Mouse (Mus musculus): ENCODE data around the gene 1110051M20Rik.

1110051M20Rik gene

GRCm38 (mm10) chr2:91457656-91458251 lies 13.2 kb upstream of the 1110051M20Rik start:
- no peak for DNase-seq (ENCODE audit: low spot score)

- peak; percentile 71 for DNase-seq (ENCODE audit: low spot score)
These were observed 12.8 kb upstream of the 1110051M20Rik start, which contains the start of gene Lrp4 for GRCm38 (mm10) chr2:91457259-91457655. Gene Lrp4, plus strand, starts transcription at chr2:91457511.

- no peak for DNase-seq (ENCODE audit: low spot score)
These were observed 12.1 kb upstream of the 1110051M20Rik start for GRCm38 (mm10) chr2:91456491-91457100.

DNA sequence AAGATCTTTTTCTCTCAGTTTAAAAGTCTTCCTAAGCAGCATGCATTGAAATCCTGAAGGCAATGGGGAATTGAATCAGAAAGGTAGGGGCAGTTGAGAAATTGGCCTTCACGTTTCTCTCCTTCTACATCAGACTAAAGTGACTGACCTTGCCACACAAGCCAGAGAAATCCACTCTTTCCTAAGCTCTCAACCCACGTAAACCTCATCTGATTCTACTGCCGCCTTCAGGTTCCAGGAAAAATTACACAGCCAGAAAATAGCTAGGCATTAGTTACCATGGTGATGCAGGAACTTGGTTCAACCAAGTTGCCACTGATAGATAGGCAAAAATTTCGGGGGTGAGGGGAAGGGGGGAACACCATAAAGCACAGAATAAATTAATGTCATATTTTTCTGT lies 11.3 kb upstream of the 1110051M20Rik start:
- peak; percentile 78 for DNase-seq (ENCODE audit: low spot score)

DNA sequence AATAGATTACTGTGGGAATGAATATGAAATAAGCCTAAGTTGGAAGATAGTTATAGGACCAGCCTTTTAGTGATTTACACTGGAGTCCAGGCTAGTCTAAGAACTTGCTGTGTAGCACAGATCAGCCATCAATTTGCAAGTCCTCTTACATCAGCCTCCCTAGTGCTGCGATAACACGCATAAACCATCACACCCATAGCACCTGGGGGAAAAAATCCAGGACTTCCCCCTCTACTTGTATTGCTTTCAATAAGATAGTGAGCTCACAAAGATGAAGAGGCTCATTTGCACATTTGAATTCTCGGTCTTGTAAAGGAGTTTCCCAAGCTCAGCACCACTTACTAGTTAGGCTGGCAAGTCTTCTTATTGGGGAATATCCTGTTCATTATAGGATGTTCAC lies 9.9 kb upstream of the 1110051M20Rik start:
- DNase-seq (ENCODE audit: low spot score): no peak

DNA sequence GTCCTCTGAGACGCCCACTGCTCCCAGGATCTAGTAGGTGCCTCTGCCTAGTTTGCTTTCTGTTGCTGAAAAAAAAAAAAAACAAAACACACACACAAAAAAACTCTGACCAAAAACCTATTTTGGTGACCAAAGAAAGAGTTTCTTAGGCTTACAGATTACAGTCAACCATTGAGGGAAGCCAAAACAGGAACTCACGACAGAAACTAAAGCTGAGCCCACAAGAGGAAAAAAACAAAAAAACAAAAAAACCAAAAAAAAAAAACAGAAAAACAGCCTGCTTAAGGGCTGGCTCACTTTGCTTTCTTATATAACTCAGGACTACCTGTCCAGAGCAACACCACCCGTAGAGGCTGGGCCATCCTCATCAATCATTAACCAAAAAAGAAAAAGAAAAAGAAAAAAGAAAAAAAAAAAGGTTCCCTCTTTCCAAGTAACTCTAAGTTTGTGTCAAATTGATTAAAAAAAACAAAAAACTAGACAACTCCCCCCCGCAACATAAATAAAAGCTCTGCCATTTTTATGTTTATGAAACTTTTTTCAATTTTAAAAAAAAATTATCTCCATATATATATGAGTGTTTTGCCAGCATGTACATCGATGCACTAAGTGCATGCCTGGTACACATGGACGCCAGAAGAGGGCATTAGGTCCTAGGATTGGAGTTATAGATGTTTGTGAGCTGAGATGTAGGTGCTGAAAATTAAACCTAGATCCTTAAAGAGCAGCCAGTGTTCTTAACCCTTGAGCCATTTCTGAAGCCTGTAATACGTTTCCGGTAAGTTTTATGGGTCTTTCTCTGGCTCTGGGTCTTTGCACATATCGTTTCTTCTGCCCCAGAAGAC lies 8.9 kb upstream of the 1110051M20Rik start:
- no peak for DNase-seq (ENCODE audit: low spot score)

DNA sequence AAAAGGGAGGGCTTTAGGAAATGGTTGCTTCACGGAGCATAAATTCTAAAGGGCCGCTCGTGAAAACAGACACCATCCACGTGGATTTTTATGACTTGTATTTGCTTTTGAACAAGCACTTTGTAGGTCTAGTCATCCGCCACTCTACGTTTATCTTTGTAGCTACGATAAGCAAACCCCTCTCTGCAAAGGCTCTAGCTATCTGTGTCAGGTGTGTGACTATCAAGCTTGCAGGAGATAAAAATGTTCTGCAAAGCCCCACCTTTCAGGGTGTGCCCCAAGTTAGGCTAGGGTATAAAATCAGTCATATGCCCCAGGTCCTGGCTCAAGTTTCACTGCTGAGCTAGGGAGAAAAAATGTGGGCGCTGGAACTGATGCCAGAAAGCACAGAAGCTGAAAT lies 8.2 kb upstream of the 1110051M20Rik start:
- DNase-seq (ENCODE audit: low spot score): no peak

GRCm38 (mm10) chr2:91450316-91450715 lies 5.8 kb upstream of the 1110051M20Rik start:
- DNase-seq (ENCODE audit: low spot score): no peak

GRCm38 (mm10) chr2:91449662-91450061 lies 5.2 kb upstream of the 1110051M20Rik start:
- DNase-seq (ENCODE audit: low spot score): no peak

DNA sequence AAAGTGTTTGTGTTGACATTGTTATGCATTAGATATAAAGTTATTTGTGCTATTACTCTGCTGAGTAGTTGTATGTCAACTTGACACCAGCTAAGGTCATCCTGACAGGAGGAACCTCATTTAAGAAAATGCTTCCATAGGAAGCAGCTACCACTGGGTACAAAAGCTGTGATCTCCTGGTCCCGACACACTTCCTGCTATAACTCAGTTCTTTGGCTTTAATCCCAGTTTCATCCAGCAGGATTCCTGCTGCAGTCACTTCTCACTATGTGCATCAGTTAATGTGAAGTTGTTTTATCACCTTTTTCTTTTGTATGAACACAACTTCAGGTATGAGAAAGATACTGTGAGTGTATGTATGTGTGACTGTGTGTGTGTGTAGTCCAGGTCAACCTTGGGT lies 2.3 kb downstream of the 1110051M20Rik start:
- no peak for DNase-seq (ENCODE audit: low spot score)

DNA sequence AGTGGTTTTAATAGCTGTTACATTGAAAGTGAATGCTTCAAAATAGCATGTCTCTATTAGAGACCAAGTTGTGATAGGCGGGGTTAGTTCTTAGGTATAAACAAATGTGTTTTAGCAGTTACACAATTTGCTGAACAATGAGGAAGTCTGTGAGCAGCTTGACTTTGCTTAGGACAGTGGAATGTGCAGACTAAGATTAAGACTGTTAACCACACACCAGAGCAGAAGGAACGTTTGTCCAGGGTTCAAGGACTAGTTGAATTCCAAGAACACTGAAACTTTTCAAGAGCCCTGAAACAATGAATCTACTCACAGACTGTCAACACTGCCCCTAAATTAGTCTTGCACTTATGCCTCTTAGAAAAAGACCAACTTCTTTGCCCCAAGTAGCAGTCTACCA lies 2.8 kb downstream of the 1110051M20Rik start:
- peak; percentile 64 for DNase-seq (ENCODE audit: low spot score)

DNA sequence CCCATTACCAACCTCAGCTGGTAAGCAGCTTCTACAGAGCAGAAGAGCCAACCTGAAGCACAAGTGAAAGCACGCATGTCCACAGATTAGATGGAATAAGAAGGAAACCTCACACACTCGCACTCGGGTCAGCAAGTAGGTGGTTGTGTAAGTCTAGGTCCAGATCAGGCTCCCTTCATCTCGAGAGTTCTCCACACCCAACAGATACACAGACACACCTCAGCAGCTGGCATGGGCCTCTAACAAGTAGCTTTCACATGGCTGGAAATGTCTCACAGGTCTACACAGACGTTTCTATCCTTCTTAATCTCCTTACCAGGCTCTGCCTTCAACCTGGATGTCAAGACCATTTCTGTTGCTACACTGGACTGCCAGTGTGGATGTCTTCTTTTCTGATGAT lies 3.8 kb downstream of the 1110051M20Rik start:
- DNase-seq (ENCODE audit: low spot score): peak; percentile 42

DNA sequence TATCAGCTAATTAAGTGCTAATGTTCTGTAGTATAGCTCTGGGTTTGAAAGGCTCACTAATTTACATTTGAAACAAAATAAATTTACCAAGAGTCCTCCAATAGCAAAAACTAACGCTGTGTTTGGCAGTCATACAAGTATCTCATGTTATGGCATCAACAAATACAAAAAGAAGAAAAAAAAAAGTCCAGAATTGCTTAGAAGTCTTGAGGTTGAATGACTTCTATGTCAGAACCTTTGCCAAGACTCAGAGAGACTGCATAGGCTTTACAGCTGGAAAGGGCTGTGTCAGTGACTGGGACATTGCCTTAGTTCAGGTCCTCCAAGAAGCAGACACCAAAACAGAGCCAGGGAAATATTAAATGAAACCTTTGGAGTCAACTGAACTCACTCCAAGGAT lies 4.6 kb downstream of the 1110051M20Rik start:
- DNase-seq (ENCODE audit: low spot score): no peak

DNA sequence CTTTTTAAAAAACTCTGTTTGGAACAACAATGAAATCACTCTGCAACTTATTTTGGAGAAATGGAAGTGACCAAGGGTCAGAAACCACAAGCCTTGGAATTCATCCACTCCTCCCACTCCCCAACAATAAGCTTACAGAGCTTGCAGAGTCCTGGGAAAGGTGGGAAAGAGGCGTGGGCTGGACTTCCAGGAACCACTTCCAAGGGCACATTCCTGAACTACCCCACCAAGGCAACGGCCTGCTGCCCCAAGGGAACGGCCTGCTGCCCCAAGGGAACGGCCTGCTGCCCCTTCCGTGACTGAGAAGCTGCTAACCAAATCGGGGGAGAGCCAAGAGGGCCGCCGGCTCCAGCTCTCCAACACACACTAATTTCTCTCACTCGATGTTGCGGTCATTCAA lies 5.2 kb downstream of the 1110051M20Rik start:
- DNase-seq (ENCODE audit: low spot score): no peak

DNA sequence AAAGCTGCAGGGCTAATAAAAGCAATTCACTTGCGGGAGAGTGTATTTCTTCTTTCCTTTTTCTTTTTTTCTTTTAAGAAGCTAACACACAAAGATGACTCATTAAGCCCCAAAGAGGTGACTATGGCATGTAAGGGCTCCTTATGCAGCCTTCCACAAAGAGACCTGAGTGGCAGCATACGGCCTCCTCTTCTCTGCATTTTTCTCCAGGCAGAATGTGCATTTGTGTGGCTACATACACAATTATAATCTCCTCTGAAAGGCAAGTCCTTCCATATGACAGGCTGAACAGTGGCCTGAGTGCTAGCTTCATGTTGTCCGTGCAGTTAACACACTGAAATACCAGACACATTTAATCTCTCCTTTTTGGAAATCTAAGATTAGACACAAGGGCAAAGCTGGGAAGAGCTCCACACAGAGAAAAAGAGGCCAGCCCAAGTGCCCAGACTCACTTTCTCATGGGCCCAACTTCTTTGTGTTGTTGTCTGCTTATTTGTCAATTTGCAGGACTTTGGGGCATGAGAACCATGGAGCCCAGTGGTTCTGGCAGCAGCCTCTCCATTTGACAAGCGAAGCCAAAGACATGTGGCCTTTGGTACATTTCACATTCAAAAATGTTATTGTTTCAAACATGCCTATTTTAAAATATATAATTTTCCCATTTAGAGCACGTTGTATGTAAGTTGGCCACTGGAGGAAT lies 7.2 kb downstream of the 1110051M20Rik start:
- DNase-seq (ENCODE audit: low spot score): no peak

- no peak for DNase-seq (ENCODE audit: low spot score)
These were observed 7.8 kb downstream of the 1110051M20Rik start for GRCm38 (mm10) chr2:91436713-91437112.

GRCm38 (mm10) chr2:91430600-91430919 lies 13.9 kb downstream of the 1110051M20Rik start:
- DNase-seq (ENCODE audit: low spot score): no peak

GRCm38 (mm10) chr2:91429915-91430599 lies 14.4 kb downstream of the 1110051M20Rik start:
- DNase-seq (ENCODE audit: low spot score): no peak

- DNase-seq (ENCODE audit: low spot score): no peak
These were observed 15.4 kb downstream of the 1110051M20Rik start for GRCm38 (mm10) chr2:91429146-91429545.

DNA sequence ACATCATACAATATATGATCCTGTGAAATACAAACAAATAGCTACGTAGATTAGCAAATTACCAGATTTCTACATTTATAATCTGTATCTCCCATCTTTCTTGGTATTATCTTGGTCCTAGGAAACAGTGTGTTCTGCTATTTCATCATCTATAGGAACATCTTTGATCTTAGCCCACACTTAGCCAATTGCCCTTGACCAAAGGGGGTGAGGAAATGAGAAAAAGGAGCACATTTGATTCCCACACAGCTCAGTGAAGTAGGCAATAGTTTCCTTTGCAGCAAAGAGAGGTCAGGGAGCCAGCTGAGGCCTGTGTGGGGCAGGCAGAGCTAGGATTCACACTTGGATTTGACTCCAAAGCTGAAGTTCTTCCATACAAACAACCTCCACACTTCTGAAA lies 18.2 kb downstream of the 1110051M20Rik start:
- no peak for DNase-seq (ENCODE audit: low spot score)

DNA sequence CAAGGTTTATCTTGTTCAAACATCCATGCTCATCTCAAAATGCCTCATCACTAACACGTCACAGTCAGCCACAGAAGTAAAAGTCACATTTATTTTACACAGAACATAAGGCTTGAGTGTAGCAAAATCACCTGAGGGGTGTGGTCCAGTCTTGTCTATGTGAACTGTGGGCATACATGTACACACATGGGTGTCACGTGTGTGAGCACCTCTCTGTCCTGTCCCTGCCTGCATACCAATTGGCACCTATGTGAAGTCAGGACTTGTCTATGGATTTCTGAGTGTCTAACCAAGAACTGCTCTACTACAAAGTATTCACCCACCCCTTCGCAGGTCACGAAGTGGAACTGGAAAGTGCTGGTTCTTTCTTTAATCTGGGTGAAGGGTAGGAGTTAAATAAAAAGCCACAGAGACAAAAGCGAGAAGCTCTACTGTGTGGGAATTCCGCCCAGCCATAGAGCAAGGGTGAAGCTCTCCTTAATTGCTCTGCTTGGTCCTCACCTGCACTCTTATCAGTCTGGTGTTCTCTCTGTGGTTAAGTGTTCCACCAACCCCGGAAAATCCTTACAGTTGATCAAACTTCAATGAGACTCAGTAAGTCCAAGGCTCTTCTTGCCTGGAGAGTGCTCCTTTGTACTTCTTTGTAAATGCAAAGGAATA lies 20.3 kb downstream of the 1110051M20Rik start:
- no peak for DNase-seq (ENCODE audit: low spot score)

- no peak for DNase-seq (ENCODE audit: low spot score)
These were observed 22.9 kb downstream of the 1110051M20Rik start for GRCm38 (mm10) chr2:91421641-91422040.

Measured in lung, postnatal 25 days (tissue).